Mouse (Mus musculus): ENCODE measurements at regions not wholly inside any gene's neighbourhood (a gene's known extent, or its start where the extent isn't known, plus 50 kb on each side); places are given as distances from the start of the nearest gene placed in this dataset.

GRCm38 (mm10) chr14:97446793-97447192, 722.8 kb downstream of the Dach1 start:
- DNase-seq (ENCODE audit: low spot score in 2 of 2), result no peak

- no peak for DNase-seq (ENCODE audit: low spot score in 2 of 2)
Measured at GRCm38 (mm10) chr14:97440326-97440725, 729.2 kb downstream of the Dach1 start.

GRCm38 (mm10) chr14:97435453-97436233, 733.9 kb downstream of the Dach1 start:
- no peak for DNase-seq (ENCODE audit: low spot score in 2 of 2)

- no peak for DNase-seq (ENCODE audit: low spot score in 2 of 2)
Measured at GRCm38 (mm10) chr14:97431221-97431620, 738.3 kb downstream of the Dach1 start.

- DNase-seq (ENCODE audit: low spot score in 2 of 2), result no peak
Measured at GRCm38 (mm10) chr14:97403176-97403795, 766.3 kb downstream of the Dach1 start.

GRCm38 (mm10) chr14:97396385-97396784, 773.2 kb downstream of the Dach1 start:
- DNase-seq (ENCODE audit: low spot score in 2 of 2), result no peak

- no peak for DNase-seq (ENCODE audit: low spot score in 2 of 2)
Measured at GRCm38 (mm10) chr14:97395750-97396377, 773.7 kb downstream of the Dach1 start.

GRCm38 (mm10) chr14:97389005-97389404, 780.6 kb downstream of the Dach1 start:
- DNase-seq (ENCODE audit: low spot score in 2 of 2), result no peak

GRCm38 (mm10) chr14:97380131-97380530, 789.4 kb downstream of the Dach1 start:
- no peak for DNase-seq (ENCODE audit: low spot score in 2 of 2)

GRCm38 (mm10) chr14:97356915-97357314, 812.6 kb downstream of the Dach1 start:
- DNase-seq (ENCODE audit: low spot score in 2 of 2), result no peak

- no peak for DNase-seq (ENCODE audit: low spot score in 2 of 2)
Measured at GRCm38 (mm10) chr14:97347970-97348369, 821.6 kb downstream of the Dach1 start.

- no peak for DNase-seq (ENCODE audit: low spot score in 2 of 2)
Measured at GRCm38 (mm10) chr14:97331388-97331787, 812.5 kb upstream of the Klhl1 start.

- DNase-seq (ENCODE audit: low spot score in 2 of 2), result no peak
Measured at GRCm38 (mm10) chr14:97329979-97330378, 811.1 kb upstream of the Klhl1 start.

- DNase-seq (ENCODE audit: low spot score in 2 of 2), result no peak
Measured at GRCm38 (mm10) chr14:97293109-97293508, 774.2 kb upstream of the Klhl1 start.

GRCm38 (mm10) chr14:97287447-97287846, 768.5 kb upstream of the Klhl1 start:
- DNase-seq (ENCODE audit: low spot score in 2 of 2), result no peak

GRCm38 (mm10) chr14:97258461-97258860, 739.6 kb upstream of the Klhl1 start:
- no peak for DNase-seq (ENCODE audit: low spot score in 2 of 2)
